Mouse (Mus musculus): Measurements from ENCODE around the gene Tbx1. TPM values are rescaled to one million over a fixed set of nuclear protein-coding genes. Genes with fewer than 3 reads are reported as not detected.

Tbx1 gene
- polyA plus RNA-seq, 1 experiment from 2014 or later, result 0.32 TPM

DNA sequence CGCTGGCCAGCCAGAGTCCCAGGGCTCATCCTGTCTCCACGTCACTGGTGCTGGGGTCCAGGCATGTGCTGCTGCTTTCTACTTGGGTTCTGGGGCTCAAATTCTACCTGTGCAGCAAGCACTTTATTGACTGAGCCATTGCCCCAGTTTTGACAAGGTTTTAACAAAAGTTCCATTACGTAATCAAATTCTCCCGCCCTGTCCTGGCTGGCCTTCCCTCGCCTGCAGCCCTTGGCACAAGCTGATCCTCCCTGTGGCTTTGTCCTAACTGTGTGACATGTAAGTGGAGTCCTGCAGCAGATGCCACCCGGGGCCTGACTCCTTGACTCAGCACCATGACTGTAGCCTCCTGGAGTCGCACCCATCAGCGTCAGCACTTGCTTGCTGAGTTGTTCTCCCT is 16.3 kb downstream of the Tbx1 start:
- no peak overlapping the region for H3K4me3 ChIP-seq (replicated peaks; ENCODE audit: low read depth, low read length)
- ATAC-seq (replicated peaks; ENCODE audit: low FRiP score, low read depth) (no peak), DNase-seq (ENCODE audit: low spot score) (no peak)
- no peak overlapping the region for H3K4me2 ChIP-seq (ENCODE audit: low read length)
- H3K9me3 ChIP-seq (replicated peaks; ENCODE audit: low read length), result no peaks in the 10 kb centered on the region
- no peak overlapping the region for H3K27ac ChIP-seq
- 75% methylated on average over 8 of the region's 8 CpGs for WGBS
- H3K36me3 ChIP-seq (ENCODE audit: insufficient read depth, low read length), result no peaks in the 10 kb centered on the region
- no peak overlapping the region for H3K9ac ChIP-seq (ENCODE audit: low read depth, low read length)
- peaks cover 7% of the 10 kb centered on the region; the same call in 1 of the 2 replicates for H3K27me3 ChIP-seq (ENCODE audit: insufficient read depth, low read length)
- no peak for TF ChIP-seq CTCF (IDR thresholded peaks at IDR 0.05; ENCODE audit: low read depth)
- no peaks in the 10 kb centered on the region for H3K4me1 ChIP-seq (replicated peaks; ENCODE audit: insufficient read depth, low read length)

DNA sequence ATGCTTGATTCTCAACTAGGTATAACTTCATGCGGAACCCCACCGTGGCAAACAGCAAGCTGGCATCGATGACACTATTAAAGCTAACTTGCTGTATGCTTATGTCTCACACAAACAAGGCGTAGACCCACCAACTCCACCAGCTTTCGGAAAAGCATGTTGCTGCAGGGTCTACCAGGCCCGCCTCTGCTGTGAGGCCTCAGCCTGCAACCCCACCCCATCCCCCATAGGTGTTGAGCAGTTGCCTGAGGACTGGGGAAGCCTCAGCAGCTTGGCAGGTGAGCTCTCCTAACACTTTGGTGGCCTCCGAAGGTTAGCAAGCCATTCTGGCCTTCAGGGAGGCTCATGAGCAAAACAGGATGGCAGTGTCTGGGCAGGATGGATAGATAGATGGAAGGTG is 21.9 kb downstream of the Tbx1 start:
- WGBS, result 85% methylated on average over 7 of the region's 7 CpGs
- no peak for TF ChIP-seq CTCF (IDR thresholded peaks at IDR 0.05; ENCODE audit: low read depth)
- ATAC-seq (replicated peaks; ENCODE audit: low FRiP score, low read depth) (no peak), DNase-seq (ENCODE audit: low spot score) (no peak)
- H3K36me3 ChIP-seq (ENCODE audit: insufficient read depth, low read length), result no peaks in the 10 kb centered on the region
- no peak overlapping the region for H3K9ac ChIP-seq (ENCODE audit: low read depth, low read length)
- H3K27ac ChIP-seq, result no peak overlapping the region
- H3K4me3 ChIP-seq (replicated peaks; ENCODE audit: low read depth, low read length), result no peak overlapping the region
- H3K27me3 ChIP-seq (ENCODE audit: insufficient read depth, low read length), result no peaks in the 10 kb centered on the region
- H3K4me1 ChIP-seq (replicated peaks; ENCODE audit: insufficient read depth, low read length), result no peaks in the 10 kb centered on the region
- no peaks in the 10 kb centered on the region for H3K9me3 ChIP-seq (replicated peaks; ENCODE audit: low read length)
- no peak overlapping the region for H3K4me2 ChIP-seq (ENCODE audit: low read length)

DNA sequence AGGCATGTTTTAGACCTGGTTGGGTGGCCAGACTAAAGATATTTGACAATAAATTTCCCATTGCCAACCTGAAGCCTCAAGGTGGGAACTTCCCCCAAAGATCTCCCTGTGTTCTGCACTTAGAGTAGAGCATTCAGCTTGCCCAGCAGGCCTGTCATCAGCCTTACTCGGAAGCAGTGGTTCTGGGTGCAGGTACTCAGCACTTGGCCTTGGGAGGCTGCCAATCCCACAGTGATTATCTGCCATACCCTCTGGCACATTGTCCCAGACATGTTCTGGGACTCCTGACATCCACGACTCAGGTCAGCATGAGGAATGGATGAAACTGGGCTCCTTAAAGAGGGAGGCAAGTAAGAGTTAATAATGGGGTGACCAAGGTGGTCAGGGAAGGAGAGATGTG is 26.0 kb downstream of the Tbx1 start:
- H3K4me1 ChIP-seq (replicated peaks; ENCODE audit: insufficient read depth, low read length), result no peaks in the 10 kb centered on the region
- H3K27me3 ChIP-seq (ENCODE audit: insufficient read depth, low read length), result no peaks in the 10 kb centered on the region
- ATAC-seq (replicated peaks; ENCODE audit: low FRiP score, low read depth) (no peak), DNase-seq (ENCODE audit: low spot score) (no peak)
- no peak overlapping the region for H3K9ac ChIP-seq (ENCODE audit: low read depth, low read length)
- H3K4me3 ChIP-seq (replicated peaks; ENCODE audit: low read depth, low read length), result no peak overlapping the region
- TF ChIP-seq CTCF (IDR thresholded peaks at IDR 0.05; ENCODE audit: low read depth), result no peak
- H3K4me2 ChIP-seq (ENCODE audit: low read length), result no peak overlapping the region
- H3K9me3 ChIP-seq (replicated peaks; ENCODE audit: low read length), result no peaks in the 10 kb centered on the region
- H3K27ac ChIP-seq, result no peak overlapping the region
- no peaks in the 10 kb centered on the region for H3K36me3 ChIP-seq (ENCODE audit: insufficient read depth, low read length)
- WGBS, result 74% methylated on average over 2 of the region's 2 CpGs

DNA sequence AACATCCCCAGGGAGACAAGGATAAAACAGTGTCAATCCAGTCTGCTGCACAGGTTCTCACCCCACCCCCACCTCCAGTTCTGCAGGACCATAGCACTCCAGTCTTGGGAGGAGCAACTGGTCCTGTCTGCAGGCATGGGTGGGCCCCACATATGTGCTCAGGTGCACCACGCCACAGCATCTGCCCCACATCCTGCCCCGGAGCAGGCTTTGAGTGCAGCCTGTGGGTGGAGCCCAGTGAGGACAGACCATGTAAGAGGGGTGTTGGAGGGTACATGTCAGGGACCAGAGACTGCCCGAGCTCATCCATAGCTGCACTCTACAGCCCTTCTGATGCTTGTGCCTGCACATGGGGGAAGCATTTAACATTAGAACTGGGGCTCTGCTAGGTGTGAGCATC is 34.0 kb downstream of the Tbx1 start:
- H3K36me3 ChIP-seq (ENCODE audit: insufficient read depth, low read length), result no peaks in the 10 kb centered on the region
- DNase-seq (ENCODE audit: low spot score) (no peak), ATAC-seq (replicated peaks; ENCODE audit: low FRiP score, low read depth) (no peak)
- H3K27ac ChIP-seq, result no peak overlapping the region
- no peaks in the 10 kb centered on the region for H3K27me3 ChIP-seq (ENCODE audit: insufficient read depth, low read length)
- TF ChIP-seq CTCF (IDR thresholded peaks at IDR 0.05; ENCODE audit: low read depth), result no peak
- H3K9me3 ChIP-seq (replicated peaks; ENCODE audit: low read length), result no peaks in the 10 kb centered on the region
- H3K4me2 ChIP-seq (ENCODE audit: low read length), result no peak overlapping the region
- 84% methylated on average over 3 of the region's 3 CpGs for WGBS
- H3K9ac ChIP-seq (ENCODE audit: low read depth, low read length), result no peak overlapping the region
- H3K4me1 ChIP-seq (replicated peaks; ENCODE audit: insufficient read depth, low read length), result no peaks in the 10 kb centered on the region; the same call in 1 of the 2 replicates
- no peak overlapping the region for H3K4me3 ChIP-seq (replicated peaks; ENCODE audit: low read depth, low read length)

DNA sequence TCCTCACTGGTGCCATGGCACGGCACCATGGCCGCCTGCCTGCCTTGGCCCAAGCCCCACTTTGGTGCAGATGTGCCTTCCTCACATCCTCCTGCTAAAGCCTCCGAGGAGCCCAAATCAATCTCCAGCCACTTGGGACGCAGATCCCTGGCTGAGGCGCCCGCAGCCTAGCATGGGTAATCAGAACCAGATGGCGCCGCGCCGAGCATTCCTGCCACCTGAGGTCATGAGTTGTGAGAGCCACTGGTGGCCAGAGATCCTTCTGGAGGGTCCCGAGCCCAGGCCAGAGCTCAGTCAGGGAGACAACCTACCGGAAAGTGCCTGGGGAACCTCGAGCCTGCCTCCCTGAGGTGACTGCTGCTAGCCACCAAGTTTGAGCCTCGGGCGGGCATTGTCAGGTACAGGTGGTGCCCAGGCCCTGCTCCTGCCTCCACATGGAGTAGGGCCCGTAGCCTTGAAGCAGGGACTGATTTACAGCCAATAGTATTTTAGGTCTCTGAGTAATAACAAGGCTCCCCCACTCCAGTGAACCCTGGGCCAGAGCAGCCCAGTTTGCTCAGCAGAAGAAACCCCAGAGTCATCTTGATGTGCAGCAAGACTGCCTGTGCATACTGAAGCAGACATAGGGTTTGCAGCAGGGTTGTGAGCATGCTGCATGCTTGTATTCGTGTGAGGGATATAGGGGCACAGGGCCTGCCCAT is 35.1 kb downstream of the Tbx1 start:
- 53% methylated on average over 17 of the region's 17 CpGs for WGBS
- no peak for TF ChIP-seq CTCF (IDR thresholded peaks at IDR 0.05; ENCODE audit: low read depth)
- Histone ChIP-seq H3K9ac (ENCODE audit: low read depth, low read length) (no peak overlapping the region), H3K4me2 (ENCODE audit: low read length) (no peak overlapping the region), H3K36me3 (ENCODE audit: insufficient read depth, low read length) (no peaks in the 10 kb centered on the region), H3K4me3 (replicated peaks; ENCODE audit: low read depth, low read length) (no peak overlapping the region), H3K9me3 (replicated peaks; ENCODE audit: low read length) (no peaks in the 10 kb centered on the region), H3K4me1 (replicated peaks; ENCODE audit: insufficient read depth, low read length) (no peaks in the 10 kb centered on the region; the same call in 1 of the 2 replicates), H3K27ac (no peak overlapping the region), H3K27me3 (ENCODE audit: insufficient read depth, low read length) (no peaks in the 10 kb centered on the region)
- ATAC-seq (replicated peaks; ENCODE audit: low FRiP score, low read depth) (no peak), DNase-seq (ENCODE audit: low spot score) (no peak)

DNA sequence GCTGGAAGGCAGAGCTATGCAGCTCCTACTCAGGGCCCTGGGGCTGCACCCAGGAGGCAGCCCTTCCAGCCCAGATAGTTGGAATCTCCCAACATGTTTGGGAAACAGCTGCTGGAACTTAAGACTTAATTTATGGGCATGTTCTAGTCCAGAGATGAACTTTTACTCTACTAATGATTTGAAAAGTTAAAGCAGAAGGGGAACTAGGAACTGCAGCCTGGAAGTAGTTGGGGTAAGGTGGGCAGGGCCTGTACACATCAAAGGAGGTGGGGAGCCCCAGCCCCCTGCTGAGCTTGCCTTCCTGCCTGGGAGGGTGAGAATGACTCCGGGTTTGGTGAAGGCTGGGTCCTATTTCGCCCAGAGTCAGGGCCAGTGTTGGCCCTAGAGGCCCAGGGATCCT is 35.8 kb downstream of the Tbx1 start:
- WGBS, result 53% methylated on average over 2 of the region's 2 CpGs
- no peak overlapping the region for H3K9ac ChIP-seq (ENCODE audit: low read depth, low read length)

More for the DNA sequence above, 35.8 kb downstream of the Tbx1 start:
- no peaks in the 10 kb centered on the region; the same call in 1 of the 2 replicates for H3K4me1 ChIP-seq (replicated peaks; ENCODE audit: insufficient read depth, low read length)
- no peaks in the 10 kb centered on the region for H3K9me3 ChIP-seq (replicated peaks; ENCODE audit: low read length)
- ATAC-seq (replicated peaks; ENCODE audit: low FRiP score, low read depth) (no peak), DNase-seq (ENCODE audit: low spot score) (peak; percentile 47)
- no peaks in the 10 kb centered on the region for H3K27me3 ChIP-seq (ENCODE audit: insufficient read depth, low read length)
- no peaks in the 10 kb centered on the region for H3K36me3 ChIP-seq (ENCODE audit: insufficient read depth, low read length)
- TF ChIP-seq CTCF (IDR thresholded peaks at IDR 0.05; ENCODE audit: low read depth), result no peak
- no peak overlapping the region for H3K4me3 ChIP-seq (replicated peaks; ENCODE audit: low read depth, low read length)
- H3K4me2 ChIP-seq (ENCODE audit: low read length), result no peak overlapping the region
- H3K27ac ChIP-seq, result no peak overlapping the region

Measured in kidney, postnatal 0 days (tissue).